Mouse (Mus musculus): ENCODE results near the gene Me3. TPM values are rescaled to one million over a fixed set of nuclear protein-coding genes. Genes with fewer than 3 reads are reported as not detected.

Gene Me3
- polyA plus RNA-seq, 1 experiment from 2014 or later = 3.6 TPM

- H3K4me3 ChIP-seq (replicated peaks) = no peak overlapping the region
- H3K27ac ChIP-seq = no peak overlapping the region
- no peaks in the 10 kb centered on the region for H3K27me3 ChIP-seq (replicated peaks)
- no peaks in the 10 kb centered on the region for H3K9me3 ChIP-seq
- no peaks in the 10 kb centered on the region for H3K4me1 ChIP-seq (replicated peaks)
- H3K36me3 ChIP-seq = no peaks in the 10 kb centered on the region
- WGBS = 76% methylated on average over 5 of the region's 5 CpGs
- no peak overlapping the region for H3K9ac ChIP-seq
- no peak overlapping the region for H3K4me2 ChIP-seq (replicated peaks)
- ATAC-seq = no peak
These were observed 259.2 kb downstream of the Me3 start for GRCm38 (mm10) chr7:89891412-89891811.

- H3K4me1 ChIP-seq (replicated peaks) = no peaks in the 10 kb centered on the region
- no peak overlapping the region for H3K4me2 ChIP-seq (replicated peaks)
- no peaks in the 10 kb centered on the region for H3K27me3 ChIP-seq (replicated peaks)
- H3K9me3 ChIP-seq = no peaks in the 10 kb centered on the region
- H3K9ac ChIP-seq = no peak overlapping the region
- ATAC-seq = no peak
- H3K27ac ChIP-seq = no peak overlapping the region
- 28% methylated on average over 4 of the region's 4 CpGs for WGBS
- no peak overlapping the region for H3K4me3 ChIP-seq (replicated peaks)
- no peaks in the 10 kb centered on the region for H3K36me3 ChIP-seq
These were observed 259.7 kb downstream of the Me3 start for GRCm38 (mm10) chr7:89891856-89892255.

DNA sequence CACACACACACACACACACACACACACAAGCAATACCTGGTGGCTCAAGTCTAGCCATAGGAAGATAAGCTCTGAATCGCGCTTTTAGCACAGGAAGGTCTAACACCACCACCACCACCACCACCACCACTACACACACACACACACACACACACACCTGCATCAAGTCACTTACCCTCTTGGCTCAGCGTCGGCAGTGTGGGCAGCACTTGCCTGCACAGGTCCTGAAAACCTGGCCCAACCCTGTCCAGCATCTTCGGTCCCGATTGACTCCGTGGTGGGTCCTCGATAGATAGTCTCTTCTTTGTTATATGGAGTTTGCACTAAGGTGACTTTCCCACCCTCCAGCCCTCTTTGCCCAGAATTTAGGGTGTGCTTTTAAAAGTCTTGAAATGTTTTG is 270.8 kb downstream of the Me3 start:
- Histone ChIP-seq H3K9ac (no peak overlapping the region), H3K27me3 (replicated peaks) (no peaks in the 10 kb centered on the region), H3K36me3 (no peaks in the 10 kb centered on the region), H3K4me1 (replicated peaks) (no peaks in the 10 kb centered on the region), H3K4me3 (replicated peaks) (no peak overlapping the region), H3K4me2 (replicated peaks) (peak overlapping the region; percentile 41), H3K27ac (no peak overlapping the region), H3K9me3 (no peaks in the 10 kb centered on the region)
- ATAC-seq = no peak
- 80% methylated on average over 8 of the region's 8 CpGs for WGBS

- Histone ChIP-seq H3K9ac (no peak within 1 kb of the TSS), H3K4me2 (replicated peaks) (peak within 1 kb of the TSS; percentile 41), H3K4me1 (replicated peaks) (no peaks in the 10 kb centered on the region; the same call in 1 of the 2 replicates), H3K27ac (no peak within 1 kb of the TSS), H3K9me3 (no peaks in the 10 kb centered on the region), H3K27me3 (replicated peaks) (no peaks in the 10 kb centered on the region), H3K36me3 (no peaks in the 10 kb centered on the region), H3K4me3 (replicated peaks) (no peak within 1 kb of the TSS)
- WGBS = 41% methylated on average over 22 of the region's 22 CpGs
- ATAC-seq = peak; percentile 70; the same call in 1 of the 2 replicates
These were observed 271.5 kb downstream of the Me3 start, which contains the start of gene Ccdc81 for GRCm38 (mm10) chr7:89903442-89904343. TSS of gene Ccdc81 (minus strand) at chr7:89903629.

Other genes starting within 250 kb of the Me3 start
- 42.4 and 43.8 TPM in 2 replicates for gene Tmem135, start 228.2 kb upstream of the Me3 start, polyA plus RNA-seq (2015; fragmentation: Nextera tagmentation; extraction: Ambion mirVana)
- 9.1 and 9.5 TPM in 2 replicates for gene Fzd4, start 228.0 kb upstream of the Me3 start, polyA plus RNA-seq (2015; fragmentation: Nextera tagmentation; extraction: Ambion mirVana)
- 92.3 and 102 TPM in 2 replicates for gene Prss23, start 105.2 kb upstream of the Me3 start, polyA plus RNA-seq (2015; fragmentation: Nextera tagmentation; extraction: Ambion mirVana)